Mouse (Mus musculus) ovary, postnatal 14 days (tissue): Measurements from ENCODE around the gene Tas2r143.

Experiments
- DNase-seq: peaks from one replicate; pipeline ENCODE4 v3.0.0; 2022; ENCODE audit warnings: low spot score

Tas2r143 gene

GRCm38 (mm10) chr6:42399938-42400337 is at the start of gene Tas2r143:
Gene Tas2r143 (plus strand): TSS chr6:42400238.
- no peak for DNase-seq

DNA sequence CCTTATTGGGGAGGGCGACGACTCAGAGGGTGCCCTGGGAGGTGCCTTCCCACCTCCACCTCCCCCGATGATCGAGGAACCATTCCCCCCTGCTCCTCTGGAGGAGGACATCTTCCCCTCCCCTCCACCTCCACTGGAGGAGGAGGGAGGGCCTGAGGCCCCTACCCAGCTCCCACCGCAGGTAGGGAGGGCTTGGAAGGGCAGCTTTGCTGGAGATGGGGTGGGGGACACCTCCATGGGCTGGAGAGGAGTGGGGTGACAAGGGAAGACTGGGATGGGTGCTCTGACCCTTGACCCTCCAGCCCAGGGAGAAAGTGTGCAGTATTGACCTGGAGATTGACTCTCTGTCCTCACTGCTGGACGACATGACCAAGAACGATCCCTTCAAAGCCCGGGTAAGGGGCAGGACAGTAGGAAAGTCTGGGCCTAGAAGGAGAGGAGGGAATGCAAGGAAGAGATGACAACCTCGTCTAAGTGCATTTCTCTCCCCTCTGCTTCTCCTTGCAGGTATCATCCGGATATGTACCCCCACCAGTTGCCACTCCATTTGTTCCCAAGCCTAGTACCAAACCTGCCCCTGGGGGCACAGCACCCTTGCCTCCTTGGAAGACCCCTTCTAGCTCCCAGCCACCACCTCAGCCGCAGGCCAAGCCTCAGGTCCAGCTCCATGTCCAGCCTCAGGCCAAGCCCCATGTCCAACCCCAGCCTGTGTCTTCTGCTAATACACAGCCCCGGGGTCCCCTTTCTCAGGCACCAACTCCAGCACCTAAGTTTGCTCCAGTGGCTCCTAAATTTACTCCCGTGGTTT is 48.9 kb upstream of the Tas2r143 start:
- DNase-seq = no peak

DNA sequence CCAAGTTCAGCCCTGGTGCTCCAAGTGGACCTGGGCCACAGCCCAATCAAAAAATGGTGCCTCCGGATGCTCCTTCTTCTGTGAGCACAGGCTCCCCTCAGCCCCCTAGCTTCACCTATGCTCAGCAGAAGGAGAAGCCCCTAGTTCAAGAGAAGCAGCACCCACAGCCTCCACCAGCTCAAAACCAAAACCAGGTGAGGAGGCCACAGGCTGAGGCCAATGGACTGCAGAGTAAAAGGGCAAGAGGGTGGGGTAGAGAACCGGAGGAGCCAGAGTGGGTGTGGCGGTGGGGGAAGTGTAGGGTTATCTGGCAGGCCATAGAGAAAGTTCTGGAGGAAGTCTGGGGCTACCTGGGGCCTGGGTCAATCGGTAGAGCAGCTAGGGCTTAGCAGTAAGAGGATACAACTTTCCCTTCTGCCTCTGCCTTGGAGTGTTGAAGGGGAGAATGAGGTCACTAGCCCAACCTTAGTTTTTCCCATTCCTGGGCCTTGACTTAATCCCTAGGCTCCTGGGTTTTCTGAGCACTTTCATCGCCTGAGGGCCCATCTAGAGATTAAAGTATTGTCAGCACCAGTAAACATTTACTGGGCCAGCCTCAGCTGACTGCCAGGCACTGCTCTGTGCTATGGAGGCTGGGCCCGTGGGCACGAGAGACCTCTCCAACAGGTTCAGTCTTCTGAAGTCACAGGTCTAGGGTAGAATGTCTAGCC is 48.1 kb upstream of the Tas2r143 start:
- DNase-seq = no peak

DNA sequence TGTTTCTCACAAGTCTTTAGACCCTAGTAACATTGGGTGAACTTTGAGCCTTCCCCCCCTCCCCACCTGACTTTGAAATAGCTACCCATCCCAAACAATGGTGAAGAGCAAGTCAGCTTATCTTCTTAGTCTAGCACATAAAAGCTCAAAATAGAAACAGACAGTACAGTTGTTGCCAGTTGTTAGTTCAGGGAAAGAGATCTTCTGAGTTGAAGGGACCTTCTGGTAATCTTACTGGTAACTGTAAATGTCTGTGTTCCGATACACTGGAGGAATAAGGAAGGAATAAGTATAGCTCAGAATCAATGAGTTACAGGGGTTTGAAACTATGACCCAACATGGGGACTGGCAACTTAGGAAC is 47.6 kb upstream of the Tas2r143 start:
- no peak for DNase-seq

GRCm38 (mm10) chr6:42353180-42353579 is 46.9 kb upstream of the Tas2r143 start:
- no peak for DNase-seq

DNA sequence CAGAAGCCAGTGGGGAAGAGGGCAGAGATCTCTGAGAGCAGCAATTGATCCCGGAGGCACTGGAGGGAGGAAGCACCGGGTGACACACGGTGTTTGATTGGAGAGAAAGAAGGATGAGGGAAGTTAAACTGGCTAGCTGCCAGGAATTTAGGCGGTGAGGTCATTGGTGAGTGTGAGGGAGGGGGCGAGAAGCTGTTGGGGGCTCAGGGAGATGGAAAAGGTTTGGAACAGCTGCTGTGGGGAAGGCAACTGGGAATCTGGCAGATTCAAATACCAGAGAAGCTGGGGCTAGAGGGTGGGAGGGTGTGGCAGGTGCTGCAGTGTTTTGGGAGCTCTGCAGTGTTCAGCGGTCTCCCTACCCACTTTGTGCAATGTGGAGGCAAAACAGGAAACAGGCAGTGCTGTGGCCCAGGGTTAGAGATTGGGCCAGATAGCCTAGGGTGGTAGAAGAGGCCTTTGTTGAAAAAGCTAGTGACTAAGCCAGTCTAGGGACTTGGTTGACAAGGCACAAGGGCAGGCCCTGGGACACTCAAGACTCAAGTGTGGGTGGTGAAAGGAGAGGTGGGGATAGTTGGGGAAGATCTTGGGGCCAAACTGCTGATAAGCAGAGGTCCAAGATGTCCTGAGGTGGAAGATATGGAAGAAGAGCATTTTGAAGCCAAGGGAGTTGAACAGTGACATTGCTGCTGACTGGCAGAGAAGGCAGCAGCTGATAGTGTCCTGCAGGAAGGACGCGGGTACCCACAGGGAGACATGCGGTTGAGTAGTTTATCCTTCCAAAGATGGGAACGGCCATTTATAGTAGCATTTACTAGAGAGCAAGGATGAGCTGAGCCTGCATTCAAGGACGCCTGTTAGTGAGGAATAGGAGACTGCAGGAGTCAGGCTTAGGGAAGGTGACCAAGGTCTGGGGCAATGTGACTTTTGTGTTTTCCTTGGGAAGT is 45.7 kb upstream of the Tas2r143 start:
- DNase-seq = no peak

DNA sequence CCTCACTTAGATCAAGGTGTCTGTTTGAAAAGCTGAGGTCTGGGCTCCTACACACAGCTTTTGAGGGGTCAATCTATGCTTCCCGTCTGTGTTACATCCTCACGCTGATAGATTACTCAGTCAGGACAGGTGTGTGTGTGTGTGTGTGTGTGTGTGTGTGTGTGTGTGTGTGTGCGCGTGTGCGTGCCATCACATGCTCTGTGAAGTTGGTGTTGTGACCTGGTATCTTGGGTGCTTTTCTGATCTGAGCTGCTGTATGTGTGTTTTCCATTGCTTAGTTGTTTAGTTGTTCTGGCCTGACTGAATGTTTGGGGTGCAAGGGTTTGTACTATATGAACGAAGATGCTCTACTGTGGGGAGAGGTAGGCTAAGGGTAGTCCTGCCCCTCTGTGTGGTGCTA is 44.7 kb upstream of the Tas2r143 start:
- DNase-seq = no peak

DNA sequence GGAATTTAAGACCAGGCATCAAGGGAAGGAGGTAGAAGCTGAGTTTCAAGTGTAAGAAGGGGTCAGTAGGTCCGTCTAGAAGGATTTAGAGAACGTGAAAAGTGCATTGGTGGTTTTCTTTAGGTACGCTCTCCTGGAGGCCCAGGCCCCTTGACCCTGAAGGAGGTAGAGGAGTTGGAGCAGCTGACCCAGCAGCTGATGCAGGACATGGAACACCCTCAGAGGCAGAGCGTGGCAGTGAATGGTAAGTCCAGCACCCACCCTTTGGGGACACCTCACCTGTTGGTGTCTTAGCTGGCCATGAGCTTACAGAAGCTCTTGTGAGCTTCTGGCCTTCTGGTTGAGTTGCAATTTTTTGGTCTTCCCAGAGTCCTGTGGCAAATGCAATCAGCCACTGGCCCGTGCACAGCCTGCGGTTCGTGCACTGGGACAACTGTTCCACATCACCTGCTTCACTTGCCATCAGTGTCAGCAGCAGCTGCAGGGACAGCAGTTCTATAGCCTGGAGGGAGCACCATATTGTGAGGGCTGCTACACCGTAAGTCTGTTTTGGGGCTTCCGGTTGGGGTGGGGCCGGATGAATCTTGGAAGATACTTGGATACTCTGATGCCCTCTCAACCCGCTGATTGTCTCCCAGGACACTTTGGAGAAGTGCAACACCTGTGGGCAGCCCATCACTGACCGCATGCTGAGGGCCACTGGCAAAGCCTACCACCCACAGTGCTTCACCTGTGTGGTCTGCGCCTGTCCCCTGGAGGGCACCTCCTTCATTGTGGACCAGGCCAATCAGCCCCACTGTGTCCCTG is 44.0 kb upstream of the Tas2r143 start:
- DNase-seq = no peak

GRCm38 (mm10) chr6:42356913-42357312 is 43.1 kb upstream of the Tas2r143 start:
- DNase-seq = no peak

DNA sequence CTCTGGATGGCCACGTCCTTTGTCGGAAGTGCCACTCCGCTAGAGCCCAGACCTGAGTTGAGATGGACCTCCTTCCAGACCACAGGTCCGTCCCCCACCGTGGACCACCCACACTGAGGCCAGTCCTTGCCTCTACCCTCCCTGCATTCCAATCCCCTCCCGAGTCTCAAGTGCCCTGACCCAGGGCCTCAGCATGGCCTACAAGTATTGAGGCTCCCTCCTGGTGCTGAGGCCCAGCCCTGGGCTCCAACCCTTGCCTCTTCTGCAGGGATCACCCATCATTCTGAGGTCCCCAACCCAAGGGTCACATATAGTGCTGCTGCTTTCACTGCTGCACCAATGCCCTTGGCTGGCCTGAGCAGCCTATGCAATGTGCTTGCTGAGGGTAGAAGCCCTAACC is 42.1 kb upstream of the Tas2r143 start:
- no peak for DNase-seq

DNA sequence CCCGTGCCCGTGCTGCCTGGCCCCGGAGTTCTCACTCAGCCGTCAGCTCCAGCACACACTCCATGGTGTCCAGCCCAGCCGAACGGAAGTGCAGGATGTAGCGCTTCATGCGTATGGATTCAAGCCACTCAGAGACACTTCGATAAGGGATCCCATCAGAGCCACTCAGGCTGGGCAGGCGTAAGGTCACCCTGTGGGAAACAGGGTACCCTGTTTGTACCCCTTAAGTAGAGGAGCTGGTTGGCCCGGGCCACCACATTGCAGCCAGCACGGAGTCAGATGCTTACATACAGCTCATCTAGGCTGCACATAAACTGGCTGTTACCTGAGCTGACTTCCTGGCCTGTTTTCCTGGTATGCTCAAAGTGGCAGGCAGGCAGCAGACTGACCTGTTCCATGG is 41.1 kb upstream of the Tas2r143 start:
- DNase-seq = no peak

GRCm38 (mm10) chr6:42359364-42360147 is 40.5 kb upstream of the Tas2r143 start:
- DNase-seq = no peak

DNA sequence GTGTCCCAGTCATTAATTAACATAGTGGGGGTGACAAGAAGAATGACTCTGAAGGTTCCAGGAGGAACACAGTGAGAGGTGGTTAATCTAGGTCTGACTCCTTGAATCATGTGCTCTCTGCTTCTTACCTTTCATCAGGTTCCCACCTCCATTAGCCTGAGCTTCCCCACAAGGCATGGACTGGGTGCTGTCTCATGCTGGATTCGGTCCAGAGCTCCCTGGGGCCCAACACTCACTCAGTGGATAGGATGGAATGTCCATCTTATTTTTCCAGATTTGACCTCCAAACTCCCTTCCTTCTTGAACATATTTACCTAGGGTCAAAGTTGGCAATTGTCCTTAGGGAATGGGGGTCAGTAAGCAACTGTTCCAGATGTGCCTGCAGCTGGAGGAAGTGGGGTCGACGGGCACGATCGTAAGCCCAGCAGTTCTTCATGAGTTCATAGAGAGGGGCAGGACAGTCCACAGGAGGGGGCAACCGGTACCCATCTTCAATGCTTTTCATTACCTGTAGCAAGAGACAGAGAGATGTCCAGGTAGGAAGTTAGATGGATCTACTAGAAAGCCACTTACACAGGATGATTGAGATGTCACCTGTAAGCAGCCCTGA is 39.7 kb upstream of the Tas2r143 start:
- no peak for DNase-seq

DNA sequence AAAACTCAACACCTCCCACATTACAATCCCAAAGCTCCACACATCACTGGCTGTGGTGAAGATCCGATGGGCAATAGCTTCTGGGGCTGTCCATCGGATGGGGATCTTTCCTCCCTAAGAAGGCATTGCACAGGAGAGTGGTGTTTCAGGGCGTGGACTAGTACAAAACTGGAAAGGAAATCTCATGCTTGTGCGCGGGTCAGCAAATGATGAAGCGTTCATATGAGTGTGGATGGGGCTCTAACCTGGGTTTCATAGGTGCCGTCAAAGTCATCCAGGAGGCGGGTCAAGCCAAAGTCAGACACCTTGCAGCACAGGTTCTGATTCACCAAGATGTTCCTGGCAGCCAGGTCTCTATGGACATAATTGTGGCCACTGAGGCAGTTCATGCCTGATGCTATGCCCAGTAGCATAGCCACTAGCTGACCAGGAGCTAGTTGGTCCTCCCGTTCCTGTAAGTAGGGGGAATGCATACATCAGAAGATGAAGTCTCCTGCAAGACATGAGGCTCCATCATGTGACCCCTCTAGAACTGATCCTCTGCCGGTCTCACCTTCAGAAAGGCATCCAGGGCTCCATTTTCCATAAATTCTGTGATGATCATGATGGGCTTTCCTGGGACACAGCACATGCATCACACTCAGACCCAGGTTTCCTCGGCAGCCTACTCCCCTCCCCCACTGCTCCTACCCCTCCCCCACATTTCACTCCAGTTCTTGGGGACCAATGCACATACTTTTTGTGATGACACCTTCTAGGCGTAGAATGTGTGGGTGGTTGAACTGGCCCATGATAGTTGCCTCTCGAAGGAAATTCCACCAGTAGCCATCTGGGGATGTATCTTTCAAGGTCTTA is 38.8 kb upstream of the Tas2r143 start:
- no peak for DNase-seq

- no peak for DNase-seq
Measured at GRCm38 (mm10) chr6:42362074-42362473, 38.0 kb upstream of the Tas2r143 start.

- no peak for DNase-seq
Measured at GRCm38 (mm10) chr6:42362497-42362896, 37.5 kb upstream of the Tas2r143 start.

DNA sequence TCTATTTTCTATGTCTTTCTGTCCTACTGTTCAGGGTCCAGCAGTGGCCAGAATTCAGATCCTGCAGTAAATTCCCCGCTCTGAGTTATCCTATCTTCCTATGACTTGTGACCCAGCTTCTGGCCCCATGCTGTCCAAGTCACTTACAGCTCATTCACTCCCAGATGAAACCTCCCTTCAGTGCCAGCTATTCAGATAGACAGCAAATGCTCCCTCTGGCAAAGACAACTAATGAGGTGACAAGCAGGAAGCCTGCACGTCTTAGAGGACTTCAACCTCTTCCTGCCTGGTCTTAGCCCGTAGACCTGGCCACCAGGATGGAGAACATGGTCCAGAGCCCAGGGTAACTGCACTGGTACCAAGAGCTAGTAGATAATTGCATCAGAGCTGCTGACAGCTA is 37.1 kb upstream of the Tas2r143 start:
- DNase-seq = no peak

- no peak for DNase-seq
Measured at GRCm38 (mm10) chr6:42364066-42364465, 36.0 kb upstream of the Tas2r143 start.

DNA sequence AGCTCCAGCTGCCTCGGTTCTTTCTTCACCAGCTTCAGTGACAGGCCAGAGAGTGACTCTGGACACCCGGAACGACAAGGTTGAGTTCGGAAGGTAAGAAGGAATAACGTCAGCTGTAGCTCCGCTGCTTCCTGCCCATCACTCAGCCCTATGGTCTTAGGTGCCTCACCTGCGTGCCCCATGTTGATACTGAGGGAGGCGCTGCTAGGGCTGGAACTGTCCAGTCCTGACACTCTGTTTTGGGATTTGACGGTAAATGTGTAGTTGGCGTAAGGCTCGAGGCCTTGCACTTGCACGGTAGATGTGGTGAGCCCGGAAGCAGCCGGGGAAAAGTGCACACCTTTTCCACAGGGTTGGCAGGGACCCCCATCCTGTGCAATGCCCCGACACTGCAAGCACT is 35.4 kb upstream of the Tas2r143 start:
- no peak for DNase-seq
